Mouse (Mus musculus): ENCODE results near the gene Slc27a5. TPM values are rescaled to one million over a fixed set of nuclear protein-coding genes. Genes with fewer than 3 reads are reported as not detected.

Slc27a5 gene
- total and polyA plus RNA-seq, 2 experiments from 2014 or later: not detected

GRCm38 (mm10) chr7:13023928-13024731 lies 26.1 kb upstream of the Slc27a5 start:
- peaks cover 38% of the 10 kb centered on the region for H3K36me3 ChIP-seq (replicated peaks; ENCODE audit: control insufficient read depth, insufficient read depth, low read length)
- 0 out of 2 replicates have a peak, but pooled peaks have one; percentile 20 for TF ChIP-seq EP300 (IDR thresholded peaks at IDR 0.05; ENCODE audit: low read depth)
- TF ChIP-seq CTCF (IDR thresholded peaks at IDR 0.05; ENCODE audit: low read depth): no peak; the same call in 1 of the 2 replicates
- peaks cover 15% of the 10 kb centered on the region for H3K4me1 ChIP-seq (ENCODE audit: control insufficient read depth, insufficient read depth)
- ATAC-seq (ENCODE audit: insufficient read depth, low read depth): peak; percentile 83
- peak overlapping the region; percentile 80 for H3K9ac ChIP-seq (replicated peaks; ENCODE audit: low read depth, low read length)
- DNase-seq (ENCODE audit: low spot score): peak; percentile 90
- H3K9me3 ChIP-seq (replicated peaks; ENCODE audit: control insufficient read depth, low read length): no peaks in the 10 kb centered on the region
- peak overlapping the region; percentile 83 for H3K4me3 ChIP-seq (ENCODE audit: low read depth, low read length)
- peak overlapping the region; percentile 93 for H3K4me2 ChIP-seq (ENCODE audit: low read depth, low read length)
- H3K27me3 ChIP-seq (ENCODE audit: control insufficient read depth, insufficient read depth, low read length): no peaks in the 10 kb centered on the region
- H3K27ac ChIP-seq (ENCODE audit: low read depth): peak overlapping the region; percentile 98
- under 1% methylated on average over 91 of the region's 95 CpGs for WGBS

GRCm38 (mm10) chr7:13022773-13023535 lies 25.0 kb upstream of the Slc27a5 start:
- no peaks in the 10 kb centered on the region for H3K9me3 ChIP-seq (replicated peaks; ENCODE audit: control insufficient read depth, low read length)
- peaks cover 15% of the 10 kb centered on the region for H3K4me1 ChIP-seq (ENCODE audit: control insufficient read depth, insufficient read depth)
- H3K27me3 ChIP-seq (ENCODE audit: control insufficient read depth, insufficient read depth, low read length): no peaks in the 10 kb centered on the region
- DNase-seq (ENCODE audit: low spot score) (peak; percentile 67), ATAC-seq (ENCODE audit: insufficient read depth, low read depth) (peak; percentile 21)
- peak overlapping the region; percentile 83 for H3K4me3 ChIP-seq (ENCODE audit: low read depth, low read length)
- H3K4me2 ChIP-seq (ENCODE audit: low read depth, low read length): peak overlapping the region; percentile 93
- H3K9ac ChIP-seq (replicated peaks; ENCODE audit: low read depth, low read length): peak overlapping the region; percentile 80
- H3K27ac ChIP-seq (ENCODE audit: low read depth): peak overlapping the region; percentile 98
- no peak for TF ChIP-seq CTCF (IDR thresholded peaks at IDR 0.05; ENCODE audit: low read depth)
- no peak for TF ChIP-seq EP300 (IDR thresholded peaks at IDR 0.05; ENCODE audit: low read depth)
- 6% methylated on average over 31 of the region's 31 CpGs for WGBS
- peaks cover 26% of the 10 kb centered on the region for H3K36me3 ChIP-seq (replicated peaks; ENCODE audit: control insufficient read depth, insufficient read depth, low read length)

GRCm38 (mm10) chr7:13015217-13015616 lies 17.2 kb upstream of the Slc27a5 start:
- DNase-seq (ENCODE audit: low spot score) (no peak), ATAC-seq (ENCODE audit: insufficient read depth, low read depth) (no peak)
- Histone ChIP-seq H3K27me3 (ENCODE audit: control insufficient read depth, insufficient read depth, low read length) (no peaks in the 10 kb centered on the region), H3K4me2 (ENCODE audit: low read depth, low read length) (no peak overlapping the region), H3K4me1 (ENCODE audit: control insufficient read depth, insufficient read depth) (peaks cover 6% of the 10 kb centered on the region), H3K36me3 (replicated peaks; ENCODE audit: control insufficient read depth, insufficient read depth, low read length) (no peaks in the 10 kb centered on the region), H3K9ac (replicated peaks; ENCODE audit: low read depth, low read length) (no peak overlapping the region), H3K27ac (ENCODE audit: low read depth) (no peak overlapping the region), H3K4me3 (ENCODE audit: low read depth, low read length) (no peak overlapping the region), H3K9me3 (replicated peaks; ENCODE audit: control insufficient read depth, low read length) (no peaks in the 10 kb centered on the region)
- TF ChIP-seq CTCF (IDR thresholded peaks at IDR 0.05; ENCODE audit: low read depth) (no peak), EP300 (IDR thresholded peaks at IDR 0.05; ENCODE audit: low read depth) (no peak)
- WGBS: 77% methylated on average over 1 of the region's 1 CpGs

- no peak overlapping the region for H3K4me2 ChIP-seq (ENCODE audit: low read depth, low read length)
- no peak overlapping the region for H3K9ac ChIP-seq (replicated peaks; ENCODE audit: low read depth, low read length)
- 36% methylated on average over 6 of the region's 6 CpGs for WGBS
- no peaks in the 10 kb centered on the region for H3K27me3 ChIP-seq (ENCODE audit: control insufficient read depth, insufficient read depth, low read length)
- TF ChIP-seq CTCF (IDR thresholded peaks at IDR 0.05; ENCODE audit: low read depth): no peak
- no peak for TF ChIP-seq EP300 (IDR thresholded peaks at IDR 0.05; ENCODE audit: low read depth)
- no peak for ATAC-seq (ENCODE audit: insufficient read depth, low read depth)
- DNase-seq (ENCODE audit: low spot score): no peak
- H3K9me3 ChIP-seq (replicated peaks; ENCODE audit: control insufficient read depth, low read length): no peaks in the 10 kb centered on the region
- peaks cover 6% of the 10 kb centered on the region for H3K4me1 ChIP-seq (ENCODE audit: control insufficient read depth, insufficient read depth)
- no peak overlapping the region for H3K27ac ChIP-seq (ENCODE audit: low read depth)
- no peaks in the 10 kb centered on the region for H3K36me3 ChIP-seq (replicated peaks; ENCODE audit: control insufficient read depth, insufficient read depth, low read length)
- H3K4me3 ChIP-seq (ENCODE audit: low read depth, low read length): no peak overlapping the region
Observed at GRCm38 (mm10) chr7:13014275-13014839, 16.4 kb upstream of the Slc27a5 start.

- Histone ChIP-seq H3K9me3 (replicated peaks; ENCODE audit: control insufficient read depth, low read length) (no peaks in the 10 kb centered on the region), H3K36me3 (replicated peaks; ENCODE audit: control insufficient read depth, insufficient read depth, low read length) (no peaks in the 10 kb centered on the region), H3K27ac (ENCODE audit: low read depth) (no peak overlapping the region), H3K4me3 (ENCODE audit: low read depth, low read length) (no peak overlapping the region), H3K4me1 (ENCODE audit: control insufficient read depth, insufficient read depth) (peaks cover 6% of the 10 kb centered on the region), H3K4me2 (ENCODE audit: low read depth, low read length) (no peak overlapping the region), H3K9ac (replicated peaks; ENCODE audit: low read depth, low read length) (no peak overlapping the region), H3K27me3 (ENCODE audit: control insufficient read depth, insufficient read depth, low read length) (no peaks in the 10 kb centered on the region)
- DNase-seq (ENCODE audit: low spot score) (no peak), ATAC-seq (ENCODE audit: insufficient read depth, low read depth) (no peak)
- TF ChIP-seq CTCF (IDR thresholded peaks at IDR 0.05; ENCODE audit: low read depth): no peak
- no peak for TF ChIP-seq EP300 (IDR thresholded peaks at IDR 0.05; ENCODE audit: low read depth)
- WGBS: 53% methylated on average over 4 of the region's 4 CpGs
Observed at GRCm38 (mm10) chr7:13013671-13014070, 15.7 kb upstream of the Slc27a5 start.

Data from heart, postnatal 0 days (tissue).